Mouse (Mus musculus) limb, embryonic 14.5 days (tissue): ENCODE measurements around the gene Jup. TPM values are rescaled to one million over a fixed set of nuclear protein-coding genes. Genes with fewer than 3 reads are reported as not detected.
"Not testable (repeated sequence)": the region's sequence is repeated elsewhere in the genome, so short reads cannot be mapped to it uniquely, and the experiment has no call there.

Experiments
- ATAC-seq: fragments of 200-750 bp; cut with Nextera tagmentation; 2 replicates; pipeline ENCODE4 v1.8.0; 2017; ENCODE audit warnings: low read depth, moderate number of reproducible peaks, moderate TSS enrichment; ENCODE audit not compliant: low FRiP score
- DNase-seq: peaks from one replicate; pipeline ENCODE4 v3.0.0-alpha.2; 2015; ENCODE audit warnings: low spot score
- H3K27ac ChIP-seq: fragments of 300-500 bp; sonication (generic); replicated peaks from 2 replicates; pipeline ENCODE4 v1.5.1; 2014; ENCODE audit warnings: low read depth, mild to moderate bottlenecking, low read length, moderate library complexity, mixed read lengths
- H3K27me3 ChIP-seq: fragments of 300-500 bp; sonication (generic); 2 replicates; pipeline ENCODE4 v1.6.1; 2014; ENCODE audit warnings: low read length, mixed read lengths; ENCODE audit not compliant: control insufficient read depth, insufficient read depth
- H3K36me3 ChIP-seq: fragments of 300-500 bp; sonication (generic); 2 replicates; pipeline ENCODE4 v1.6.1; 2014; ENCODE audit warnings: mild to moderate bottlenecking, low read length, moderate library complexity, mixed read lengths; ENCODE audit not compliant: control insufficient read depth, insufficient read depth
- H3K4me1 ChIP-seq: fragments of 300-500 bp; sonication (generic); 2 replicates; pipeline ENCODE4 v1.6.1; 2014; ENCODE audit warnings: antibody characterized with exemption, low read length, mixed read lengths; ENCODE audit not compliant: control insufficient read depth, insufficient read depth
- H3K4me2 ChIP-seq: fragments of 300-500 bp; sonication (generic); replicated peaks from 2 replicates; pipeline ENCODE4 v1.6.1; 2014; ENCODE audit warnings: low read depth, mild to moderate bottlenecking, low read length, moderate library complexity; ENCODE audit not compliant: severe bottlenecking
- H3K4me3 ChIP-seq: fragments of 300-500 bp; sonication (generic); replicated peaks from 2 replicates; pipeline ENCODE4 v1.5.1; 2014; ENCODE audit warnings: low read length
- H3K9ac ChIP-seq: fragments of 300-500 bp; sonication (generic); 2 replicates; pipeline ENCODE4 v1.6.1; 2014; ENCODE audit warnings: mild to moderate bottlenecking, low read depth, low read length, moderate library complexity; ENCODE audit not compliant: severe bottlenecking
- H3K9me3 ChIP-seq: fragments of 300-500 bp; sonication (generic); 2 replicates; pipeline ENCODE4 v1.6.1; 2016; ENCODE audit warnings: low read length; ENCODE audit not compliant: control insufficient read depth
- POLR2A ChIP-seq: fragments of 200-500 bp; IDR thresholded peaks from 2 replicates; pipeline ENCODE4 v1.8.0; 2012; ENCODE audit warnings: inconsistent platforms, mild to moderate bottlenecking, moderate library complexity, borderline replicate concordance; ENCODE audit not compliant: insufficient read depth, insufficient read length; ENCODE audit errors: extremely low read depth
- WGBS: fragments of 180-500 bp; shearing (Covaris S2); extraction: QIAGEN DNeasy Blood & Tissue Kit; methylation state at CpG from one replicate; pipeline ENCODE4 v1.1.7; 2014; 5-methylcytosine and 5-hydroxymethylcytosine counted together
- polyA plus RNA-seq, 2 experiments: library from polyadenylated mRNA; depleted of rRNA in 1 of 2; stranded (reverse) in 1 of 2; unstranded in 1 of 2; fragments of >200 nt; fragmentation: Nextera tagmentation in 1 of 2; extraction: Ambion mirVana in 1 of 2; gene quantifications; 2 replicates each; pipeline versions ENCODE4 v1.2.1 to v1.2.3; 2012 to 2014

The Jup gene
- polyA plus RNA-seq, 2 experiments, result 111 to 159 TPM

DNA sequence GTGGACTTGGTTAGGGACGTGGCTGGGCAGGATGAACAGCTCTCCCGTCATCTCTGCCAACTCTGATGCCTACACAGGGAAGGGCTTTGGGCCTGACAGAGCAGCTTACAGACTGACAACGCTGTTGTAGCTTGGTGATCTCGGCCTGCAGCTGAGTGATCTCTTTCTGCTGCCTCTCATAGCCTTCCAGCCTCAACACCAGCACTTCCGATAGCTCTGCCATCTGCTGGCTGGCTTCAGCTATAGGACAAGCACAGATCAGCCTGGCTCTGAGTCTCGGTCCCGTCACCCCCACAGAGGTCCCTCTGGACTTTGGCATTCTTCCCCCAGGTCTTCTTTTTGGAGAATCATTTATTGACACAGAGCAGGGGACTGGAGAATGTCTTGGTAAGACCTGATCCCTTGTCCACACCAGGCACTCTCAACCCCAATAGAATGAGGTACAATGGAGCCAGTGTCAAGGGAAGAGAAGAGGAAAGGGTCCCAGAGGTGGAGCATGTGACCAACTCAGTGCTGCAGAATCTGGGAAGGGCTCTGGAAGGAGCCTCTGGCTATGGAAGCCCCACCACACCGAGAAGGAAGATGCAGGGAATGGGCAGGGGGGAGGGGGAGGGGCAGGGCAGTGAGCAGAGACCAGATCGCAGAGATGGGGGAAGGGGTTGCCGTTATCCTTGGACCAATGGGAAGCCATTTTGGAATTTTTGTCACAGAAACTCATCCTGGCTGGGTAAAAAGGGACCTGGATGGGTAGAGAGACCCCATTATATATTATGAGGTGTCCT, 45.3 kb downstream of the Jup start:
- Histone ChIP-seq H3K27me3 (peaks cover 41% of the 10 kb centered on the region), H3K9ac (no peak overlapping the region), H3K27ac (no peak overlapping the region), H3K36me3 (no peaks in the 10 kb centered on the region), H3K4me3 (no peak overlapping the region), H3K9me3 (no peaks in the 10 kb centered on the region), H3K4me2 (no peak overlapping the region), H3K4me1 (peaks cover 4% of the 10 kb centered on the region; the same call in 1 of the 2 replicates)
- no peak for TF ChIP-seq POLR2A
- ATAC-seq, result no peak
- DNase-seq, result no peak
- 24% methylated on average over 10 of the region's 10 CpGs for WGBS

DNA sequence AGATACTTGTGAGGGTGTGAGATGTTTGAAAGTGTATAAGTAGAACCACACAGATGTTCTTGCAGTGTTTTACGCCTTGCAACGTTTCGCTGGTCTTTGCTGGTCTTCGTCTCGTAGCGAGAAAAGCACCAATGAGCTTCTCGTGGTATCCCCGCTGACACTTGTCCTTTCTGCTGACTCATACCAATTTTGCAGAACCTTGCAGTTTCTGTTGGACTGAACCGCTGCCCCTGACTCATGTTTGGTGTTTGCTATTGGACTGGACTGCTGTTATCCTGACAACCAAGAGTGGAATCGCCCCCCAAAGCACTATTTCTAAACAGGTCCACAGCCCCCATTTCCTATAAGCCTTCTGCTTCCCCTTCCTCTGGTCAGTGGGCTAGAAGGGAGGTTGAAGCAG, 53.3 kb downstream of the Jup start:
- Histone ChIP-seq H3K4me1 (no peaks in the 10 kb centered on the region), H3K27ac (no peak overlapping the region), H3K4me3 (no peak overlapping the region), H3K9me3 (no peaks in the 10 kb centered on the region), H3K36me3 (no peaks in the 10 kb centered on the region), H3K27me3 (no peaks in the 10 kb centered on the region), H3K4me2 (no peak overlapping the region), H3K9ac (no peak overlapping the region)
- no peak for TF ChIP-seq POLR2A
- ATAC-seq (no peak), DNase-seq (no peak)
- WGBS, result 90% methylated on average over 10 of the region's 10 CpGs

DNA sequence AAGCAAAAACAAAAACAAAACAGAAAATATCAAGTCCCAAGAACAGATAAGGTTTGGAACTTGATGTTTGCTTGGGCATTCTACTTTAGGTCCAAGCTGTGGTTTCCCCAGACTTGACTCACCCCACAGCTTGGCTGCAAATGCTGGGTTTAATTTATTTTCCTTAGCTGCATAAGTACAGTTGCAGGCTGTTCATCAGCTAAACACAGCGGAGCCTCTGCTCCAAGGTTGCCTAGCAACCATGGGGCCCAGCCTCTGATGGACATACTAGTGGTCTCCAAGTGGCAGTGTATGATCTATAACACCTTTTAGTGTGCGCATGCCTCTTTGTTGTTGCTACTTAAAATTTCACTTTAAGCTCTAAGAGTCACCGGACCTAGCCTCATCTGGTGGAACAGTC, 61.8 kb downstream of the Jup start:
- ATAC-seq (peak; percentile 47), DNase-seq (peak; percentile 35)
- Histone ChIP-seq H3K4me1 (0 out of 2 replicates have a peak, but pooled peaks cover 3% of the 10 kb centered on the region), H3K9ac (no peak overlapping the region), H3K27me3 (no peaks in the 10 kb centered on the region), H3K36me3 (no peaks in the 10 kb centered on the region), H3K4me2 (no peak overlapping the region), H3K27ac (no peak overlapping the region), H3K9me3 (no peaks in the 10 kb centered on the region), H3K4me3 (no peak overlapping the region)
- 62% methylated on average over 3 of the region's 3 CpGs for WGBS
- no peak for TF ChIP-seq POLR2A

DNA sequence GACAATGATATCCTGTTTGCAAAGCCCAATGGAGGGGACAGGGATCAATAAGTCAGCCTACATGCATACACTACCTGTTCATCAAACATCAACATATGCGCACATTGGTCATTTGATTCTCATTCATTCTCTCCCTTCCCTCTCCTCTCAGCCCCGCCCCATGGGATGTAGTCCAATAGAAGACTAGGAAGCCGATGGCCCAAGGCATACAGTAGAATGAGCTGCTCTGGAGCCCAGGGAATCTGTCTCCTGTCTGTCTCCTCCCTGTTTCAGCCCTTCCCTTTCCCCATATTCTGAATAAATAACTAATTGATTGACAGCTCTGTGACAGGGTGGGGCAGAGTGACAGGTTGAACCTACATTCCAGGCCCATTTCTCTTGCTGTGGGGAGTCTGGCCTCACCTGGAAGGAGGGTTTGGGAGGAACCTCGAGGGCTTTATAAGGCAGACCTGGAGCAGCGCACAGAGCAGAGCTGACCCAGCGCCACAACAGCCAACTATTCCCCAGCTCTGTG, 63.6 kb downstream of the Jup start, which contains the start of gene Gast:
Gast (plus strand) TSS at position 464 of the 514 bp plus-strand sequence.
- Histone ChIP-seq H3K4me3 (no peak within 1 kb of the TSS), H3K36me3 (no peaks in the 10 kb centered on the region), H3K27me3 (no peaks in the 10 kb centered on the region), H3K9ac (no peak within 1 kb of the TSS), H3K4me2 (no peak within 1 kb of the TSS), H3K4me1 (0 out of 2 replicates have a peak, but pooled peaks cover 3% of the 10 kb centered on the region), H3K27ac (no peak within 1 kb of the TSS), H3K9me3 (no peaks in the 10 kb centered on the region)
- DNase-seq (no peak), ATAC-seq (no peak)
- 73% methylated on average over 6 of the region's 6 CpGs for WGBS
- TF ChIP-seq POLR2A, result no peak

DNA sequence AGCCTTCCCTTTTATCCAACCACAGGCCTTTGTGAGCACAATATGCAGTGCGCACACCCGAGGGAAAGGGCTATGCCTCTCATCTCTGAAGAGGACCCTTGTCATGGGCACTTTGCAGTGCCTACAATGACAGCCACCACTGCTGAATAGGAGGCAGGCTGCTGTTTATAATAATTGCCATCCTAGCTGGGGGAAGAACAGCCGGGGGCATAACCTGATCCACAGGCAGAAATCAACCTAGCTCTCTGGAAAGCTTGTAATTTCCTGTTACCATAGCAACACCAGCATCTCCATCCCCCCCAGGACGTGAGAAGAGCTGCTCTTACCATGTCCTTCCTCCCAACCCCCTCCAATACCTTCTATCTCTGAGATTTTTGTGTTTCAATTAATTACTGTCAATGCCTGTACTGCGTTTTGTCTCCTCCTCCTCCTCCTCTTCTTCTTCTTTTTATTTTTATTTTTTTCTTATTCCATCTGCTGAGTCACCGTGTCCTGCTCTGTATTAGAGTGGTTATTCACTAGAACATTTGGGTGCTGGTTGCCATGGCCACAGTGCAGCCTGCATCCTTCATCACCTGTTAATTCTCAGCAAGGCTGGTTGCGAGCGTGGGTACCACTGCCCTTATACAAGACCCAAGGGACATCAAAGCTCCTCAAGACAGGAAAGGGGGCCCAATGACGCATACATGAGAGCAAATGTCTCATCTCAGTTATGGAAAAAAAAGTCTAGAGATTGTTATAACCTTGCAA, 64.6 kb downstream of the Jup start:
- WGBS, result 49% methylated on average over 9 of the region's 9 CpGs
- Histone ChIP-seq H3K9ac (no peak overlapping the region), H3K4me1 (0 out of 2 replicates have a peak, but pooled peaks cover 3% of the 10 kb centered on the region), H3K27me3 (no peaks in the 10 kb centered on the region), H3K9me3 (no peaks in the 10 kb centered on the region), H3K4me2 (no peak overlapping the region), H3K4me3 (no peak overlapping the region), H3K27ac (no peak overlapping the region), H3K36me3 (no peaks in the 10 kb centered on the region)
- DNase-seq, result no peak
- TF ChIP-seq POLR2A, result no peak
- ATAC-seq, result no peak

DNA sequence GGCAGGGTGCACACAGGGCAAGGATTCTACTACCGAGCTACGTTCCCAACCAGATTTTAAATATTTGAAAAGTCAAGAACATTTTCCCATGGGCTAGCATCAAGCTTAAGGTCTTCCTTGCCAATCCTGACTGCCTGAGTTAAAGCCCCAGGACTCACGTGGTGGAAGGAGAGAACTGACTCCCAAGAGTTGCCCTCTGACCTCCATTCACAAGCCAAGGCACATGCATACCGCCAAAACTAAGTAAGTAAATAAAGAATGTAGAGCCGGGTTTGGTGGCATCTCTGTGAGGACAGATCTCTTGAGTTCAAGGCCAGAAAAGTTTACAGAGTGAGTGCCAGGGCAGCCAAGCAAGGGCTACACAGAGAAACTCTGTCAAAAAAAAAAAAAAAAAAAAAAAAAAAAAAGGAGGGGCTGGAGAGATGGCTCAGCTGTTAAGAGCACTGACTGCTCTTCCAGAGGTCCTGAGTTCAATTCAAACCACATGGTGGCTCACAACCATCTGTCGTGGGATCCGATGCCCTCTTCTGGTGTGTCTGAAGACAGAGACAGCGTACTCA, 66.7 kb downstream of the Jup start:
- not testable (repeated sequence) for H3K9me3 ChIP-seq, DNase-seq, H3K4me3 ChIP-seq, H3K9ac ChIP-seq, H3K27ac ChIP-seq, H3K4me2 ChIP-seq, H3K4me1 ChIP-seq, H3K36me3 ChIP-seq, H3K27me3 ChIP-seq, ATAC-seq
- WGBS, result 60% methylated on average over 8 of the region's 8 CpGs
